Mouse (Mus musculus) lung, postnatal 0 days (tissue): ENCODE data around the gene Grhl3. TPM values are rescaled to one million over a fixed set of nuclear protein-coding genes. Genes with fewer than 3 reads are reported as not detected.

Experiments
- ATAC-seq: fragments of 200-750 bp; cut with Nextera tagmentation; 2 replicates; pipeline ENCODE4 v1.8.0; 2017; ENCODE audit warnings: moderate library complexity
- DNase-seq: peaks from one replicate; pipeline ENCODE4 v3.0.0-alpha.2; 2016; ENCODE audit warnings: low spot score
- H3K27ac ChIP-seq: fragments of 300-500 bp; sonication (generic); 2 replicates; pipeline ENCODE4 v1.5.1; 2014; ENCODE audit warnings: antibody characterized with exemption, mild to moderate bottlenecking, low read length, mixed read lengths
- H3K27me3 ChIP-seq: fragments of 300-500 bp; sonication (generic); replicated peaks from 2 replicates; pipeline ENCODE4 v1.6.1; 2014; ENCODE audit warnings: low read length, mixed read lengths; ENCODE audit not compliant: insufficient read depth
- H3K36me3 ChIP-seq: fragments of 300-500 bp; sonication (generic); 2 replicates; pipeline ENCODE4 v1.6.1; 2014; ENCODE audit warnings: low read length, mixed read lengths; ENCODE audit not compliant: insufficient read depth
- H3K4me1 ChIP-seq: fragments of 300-500 bp; sonication (generic); 2 replicates; pipeline ENCODE4 v1.6.1; 2014; ENCODE audit warnings: antibody characterized with exemption, low read depth, low read length, mixed read lengths; ENCODE audit not compliant: insufficient read depth
- H3K4me2 ChIP-seq: fragments of 300-500 bp; sonication (generic); replicated peaks from 2 replicates; pipeline ENCODE4 v1.6.1; 2014; ENCODE audit warnings: low read depth, mild to moderate bottlenecking, low read length, moderate library complexity, mixed read lengths
- H3K4me3 ChIP-seq: fragments of 300-500 bp; sonication (generic); 2 replicates; pipeline ENCODE4 v1.5.1; 2014; ENCODE audit warnings: low read depth, low read length
- H3K9ac ChIP-seq: fragments of 300-500 bp; sonication (generic); replicated peaks from 2 replicates; pipeline ENCODE4 v1.6.1; 2014; ENCODE audit warnings: low read depth, mild to moderate bottlenecking
- H3K9me3 ChIP-seq: fragments of 300-500 bp; sonication (generic); 2 replicates; pipeline ENCODE4 v1.6.1; 2016; ENCODE audit warnings: low read length, mixed read lengths
- CTCF ChIP-seq: IDR thresholded peaks from 2 replicates; pipeline ENCODE4 v1.5.1; 2016; ENCODE audit warnings: antibody characterized with exemption, mild to moderate bottlenecking
- EP300 ChIP-seq: IDR thresholded peaks from 2 replicates; pipeline ENCODE4 v1.6.1; 2016; ENCODE audit warnings: antibody characterized with exemption, mild to moderate bottlenecking, control low read depth
- WGBS: fragments of 180-500 bp; shearing (Covaris S2); extraction: QIAGEN DNeasy Blood & Tissue Kit; methylation state at CpG from one replicate; pipeline ENCODE4 v1.1.7; 2014; 5-methylcytosine and 5-hydroxymethylcytosine counted together
- polyA plus RNA-seq: library from polyadenylated mRNA; unstranded; fragments of >200 nt; fragmentation: Nextera tagmentation; extraction: Ambion mirVana; gene quantifications from 2 replicates; pipeline ENCODE4 v1.2.1, GENCODE M21; 2015

Grhl3 gene
- polyA plus RNA-seq, 1 experiment from 2014 or later = 1.5 TPM

DNA sequence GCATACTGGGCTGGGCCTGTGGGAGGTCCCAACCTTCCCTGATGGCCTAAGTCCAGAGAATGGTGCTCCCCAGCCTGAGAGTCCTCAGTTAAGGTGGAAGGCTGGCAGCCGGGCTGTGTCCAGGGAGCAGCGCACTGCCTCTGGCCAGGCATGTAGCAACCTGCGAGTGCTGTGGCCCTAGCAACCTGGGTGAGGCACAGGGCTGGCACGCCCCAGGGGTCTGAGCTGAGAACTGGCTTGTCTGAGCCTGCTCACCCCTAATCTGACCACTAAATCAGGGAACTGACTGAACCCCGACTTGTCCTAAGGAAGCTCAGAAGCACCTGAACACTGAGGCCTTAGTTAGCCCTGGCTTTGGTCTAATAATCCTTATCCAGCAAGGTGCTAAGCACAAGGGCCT is 24.1 kb upstream of the Grhl3 start:
- DNase-seq (no peak), ATAC-seq (no peak; the same call in 1 of the 2 replicates)
- H3K4me3 ChIP-seq = no peak overlapping the region
- no peak overlapping the region for H3K9ac ChIP-seq
- TF ChIP-seq EP300 (no peak), CTCF (no peak)
- 0 out of 2 replicates have a peak, but pooled peaks cover 3% of the 10 kb centered on the region for H3K4me1 ChIP-seq
- H3K9me3 ChIP-seq = no peaks in the 10 kb centered on the region
- no peak overlapping the region for H3K27ac ChIP-seq
- H3K36me3 ChIP-seq = no peaks in the 10 kb centered on the region
- H3K4me2 ChIP-seq = no peak overlapping the region
- H3K27me3 ChIP-seq = no peaks in the 10 kb centered on the region
- 71% methylated on average over 5 of the region's 5 CpGs for WGBS

DNA sequence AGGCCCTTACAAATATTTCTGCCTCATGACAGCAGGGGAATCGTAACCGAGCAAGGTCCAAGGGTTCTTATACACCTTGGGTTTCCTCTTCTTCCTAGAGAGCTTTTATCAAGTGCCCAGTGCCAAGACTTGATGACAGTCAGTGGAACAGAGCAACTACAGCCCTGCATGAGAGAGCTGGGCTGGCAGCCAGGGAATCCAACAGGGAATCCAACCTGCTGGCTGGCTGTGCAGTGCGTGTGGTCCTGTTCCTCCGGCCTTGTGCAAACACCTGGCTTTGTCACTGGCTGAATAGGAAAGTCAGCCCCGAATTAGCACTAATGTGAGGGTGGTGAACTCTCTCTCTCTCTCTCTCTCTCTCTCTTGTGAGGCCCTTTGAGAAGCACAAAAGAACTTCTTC is 22.5 kb upstream of the Grhl3 start:
- H3K9me3 ChIP-seq = no peaks in the 10 kb centered on the region
- no peaks in the 10 kb centered on the region for H3K27me3 ChIP-seq
- H3K36me3 ChIP-seq = no peaks in the 10 kb centered on the region
- H3K9ac ChIP-seq = no peak overlapping the region
- DNase-seq = peak; percentile 26
- TF ChIP-seq EP300 = no peak
- no peak for TF ChIP-seq CTCF
- H3K4me2 ChIP-seq = no peak overlapping the region
- ATAC-seq = peak; percentile 26
- no peak overlapping the region for H3K27ac ChIP-seq
- 0 out of 2 replicates have a peak, but pooled peaks cover 3% of the 10 kb centered on the region for H3K4me1 ChIP-seq
- no peak overlapping the region for H3K4me3 ChIP-seq
- WGBS = 48% methylated on average over 5 of the region's 5 CpGs

DNA sequence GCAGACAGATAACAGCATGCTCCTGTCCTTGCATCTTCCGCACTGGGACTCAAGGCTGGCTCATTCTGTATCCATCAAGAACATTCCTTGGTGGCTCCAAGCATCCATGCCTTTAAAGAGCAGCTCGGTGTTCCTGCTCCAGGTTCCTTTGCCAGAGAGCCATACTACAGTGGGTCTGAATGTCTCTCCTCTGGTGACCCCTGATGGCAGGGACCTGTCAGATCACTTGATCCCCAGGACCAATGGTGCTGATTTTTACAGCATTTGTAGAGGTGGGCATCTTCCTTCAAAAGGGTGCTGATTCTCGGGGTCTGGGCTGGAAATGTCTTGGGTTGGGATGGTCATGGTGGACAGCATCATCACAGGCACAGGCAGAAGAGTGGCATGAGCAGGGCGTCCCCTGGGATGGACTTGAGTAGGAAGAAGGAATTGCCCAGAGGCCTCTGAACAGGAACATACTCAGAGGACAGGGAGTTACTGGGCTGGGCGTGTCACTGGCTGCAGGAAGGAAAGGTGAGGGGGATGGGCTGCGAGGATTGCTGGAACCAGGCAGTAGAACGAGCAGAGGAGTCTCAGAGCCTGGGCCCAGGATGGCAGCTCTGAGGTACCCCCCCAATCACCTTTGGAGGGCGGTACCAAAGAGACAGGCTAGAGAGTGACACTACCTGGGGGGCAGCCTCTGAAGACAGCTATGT is 18.3 kb upstream of the Grhl3 start:
- H3K9me3 ChIP-seq = no peaks in the 10 kb centered on the region
- DNase-seq (no peak), ATAC-seq (no peak)
- no peak overlapping the region for H3K4me3 ChIP-seq
- no peaks in the 10 kb centered on the region for H3K27me3 ChIP-seq
- 0 out of 2 replicates have a peak, but pooled peaks cover 3% of the 10 kb centered on the region for H3K4me1 ChIP-seq
- H3K4me2 ChIP-seq = no peak overlapping the region
- TF ChIP-seq EP300 = no peak
- peak; percentile 53 for TF ChIP-seq CTCF
- WGBS = 46% methylated on average over 8 of the region's 8 CpGs
- H3K9ac ChIP-seq = no peak overlapping the region
- H3K27ac ChIP-seq = no peak overlapping the region
- H3K36me3 ChIP-seq = no peaks in the 10 kb centered on the region

DNA sequence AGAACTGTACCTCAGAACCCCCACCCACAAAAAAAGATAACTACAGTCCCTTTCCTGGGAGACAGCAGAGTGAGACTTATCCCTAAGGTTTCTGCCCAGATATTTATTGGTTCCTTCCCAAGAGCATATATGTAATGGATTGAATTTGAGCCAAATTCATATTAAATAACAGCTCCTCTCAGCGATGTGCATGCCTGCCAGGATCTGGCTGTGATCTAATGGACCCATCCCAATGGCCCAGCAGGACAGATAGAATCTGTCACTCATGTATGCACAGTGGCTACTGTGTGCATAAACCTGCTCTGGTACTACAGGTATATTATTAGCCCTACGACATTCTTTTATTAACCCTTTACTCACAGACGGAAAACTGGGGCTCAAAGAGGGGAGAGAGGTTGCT is 17.7 kb upstream of the Grhl3 start:
- no peak overlapping the region for H3K4me2 ChIP-seq
- DNase-seq = peak; percentile 25

DNA sequence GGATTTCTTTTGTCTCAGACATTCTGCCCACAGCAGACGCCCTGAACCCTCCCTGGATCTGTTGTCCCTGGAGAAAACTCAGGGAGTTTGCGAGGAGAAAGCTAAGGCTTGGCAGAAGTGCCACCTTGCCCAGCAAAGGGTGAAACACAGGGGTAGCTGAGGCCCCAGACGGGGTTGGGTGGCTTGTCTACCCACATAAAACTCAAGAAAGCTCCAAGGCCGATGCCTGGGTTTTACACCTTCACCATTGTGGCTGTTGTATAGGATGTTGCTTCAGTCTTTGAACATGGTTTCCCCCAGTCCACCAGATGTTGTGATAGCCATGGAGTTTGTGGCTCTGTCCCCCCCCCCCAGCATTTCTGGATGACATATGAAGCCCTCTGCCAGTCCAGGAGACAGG is 11.4 kb upstream of the Grhl3 start:
- H3K4me2 ChIP-seq = no peak overlapping the region
- DNase-seq = no peak
- no peak overlapping the region for H3K27ac ChIP-seq
- no peaks in the 10 kb centered on the region for H3K9me3 ChIP-seq
- H3K4me1 ChIP-seq = no peaks in the 10 kb centered on the region
- H3K9ac ChIP-seq = no peak overlapping the region
- no peaks in the 10 kb centered on the region for H3K27me3 ChIP-seq
- H3K4me3 ChIP-seq = no peak overlapping the region
- H3K36me3 ChIP-seq = no peaks in the 10 kb centered on the region
- 78% methylated on average over 4 of the region's 4 CpGs for WGBS
- TF ChIP-seq CTCF = no peak
- TF ChIP-seq EP300 = no peak
- ATAC-seq = no peak

More for the DNA sequence above, 17.7 kb upstream of the Grhl3 start:
- ATAC-seq = no peak
- Histone ChIP-seq H3K4me3 (no peak overlapping the region), H3K9ac (no peak overlapping the region), H3K9me3 (no peaks in the 10 kb centered on the region), H3K4me1 (0 out of 2 replicates have a peak, but pooled peaks cover under 1% of the 10 kb centered on the region), H3K27ac (no peak overlapping the region), H3K27me3 (no peaks in the 10 kb centered on the region), H3K36me3 (no peaks in the 10 kb centered on the region)
- 45% methylated on average over 3 of the region's 3 CpGs for WGBS
- TF ChIP-seq CTCF (no peak), EP300 (no peak)

DNA sequence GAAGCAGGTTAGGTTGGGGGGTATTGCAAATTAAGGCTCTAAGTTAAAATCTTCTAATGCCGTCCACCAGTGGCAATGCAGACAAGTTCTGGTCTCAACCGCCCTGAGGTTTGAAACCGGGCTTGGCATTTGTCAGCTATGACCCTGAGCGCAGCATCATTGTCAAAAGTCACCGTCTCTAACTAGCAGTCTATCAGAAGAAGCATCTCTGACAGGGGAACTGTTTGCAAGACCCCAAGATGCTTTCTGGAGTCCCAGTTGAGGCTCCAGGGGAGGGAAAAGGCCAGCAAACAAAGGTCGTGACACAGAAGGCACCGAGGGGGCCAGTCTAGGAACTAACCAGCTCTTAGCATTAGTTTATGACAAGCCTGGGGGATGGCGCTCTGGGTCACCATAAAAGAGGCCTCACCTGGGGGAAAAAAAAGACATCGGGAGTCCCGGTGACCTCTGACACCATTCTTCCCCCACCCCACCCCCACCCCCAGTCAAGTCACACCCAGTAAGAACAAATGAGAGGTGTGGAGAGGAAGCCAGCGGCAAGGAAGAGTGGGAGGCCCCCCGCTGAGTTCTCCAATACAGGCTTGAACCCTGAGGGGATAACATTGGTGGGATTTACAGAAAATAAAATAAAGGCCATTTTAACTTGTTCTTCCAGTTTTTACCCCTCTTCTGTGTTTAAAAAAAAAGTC is 7.9 kb upstream of the Grhl3 start:
- Histone ChIP-seq H3K9me3 (no peaks in the 10 kb centered on the region), H3K4me1 (no peaks in the 10 kb centered on the region), H3K4me3 (no peak overlapping the region), H3K4me2 (no peak overlapping the region), H3K9ac (no peak overlapping the region), H3K36me3 (no peaks in the 10 kb centered on the region), H3K27ac (no peak overlapping the region), H3K27me3 (no peaks in the 10 kb centered on the region)
- DNase-seq = no peak
- WGBS = 42% methylated on average over 12 of the region's 12 CpGs
- TF ChIP-seq EP300 = no peak
- TF ChIP-seq CTCF = no peak
- no peak for ATAC-seq
